Mouse (Mus musculus) yolk sac, embryonic 10.5 days (tissue): Measurements from ENCODE around the gene Arpc2.

Experiments
- DNase-seq: peaks from one replicate; pipeline ENCODE4 v3.0.0-alpha.2; 2017; ENCODE audit warnings: low spot score

Gene Arpc2

DNA sequence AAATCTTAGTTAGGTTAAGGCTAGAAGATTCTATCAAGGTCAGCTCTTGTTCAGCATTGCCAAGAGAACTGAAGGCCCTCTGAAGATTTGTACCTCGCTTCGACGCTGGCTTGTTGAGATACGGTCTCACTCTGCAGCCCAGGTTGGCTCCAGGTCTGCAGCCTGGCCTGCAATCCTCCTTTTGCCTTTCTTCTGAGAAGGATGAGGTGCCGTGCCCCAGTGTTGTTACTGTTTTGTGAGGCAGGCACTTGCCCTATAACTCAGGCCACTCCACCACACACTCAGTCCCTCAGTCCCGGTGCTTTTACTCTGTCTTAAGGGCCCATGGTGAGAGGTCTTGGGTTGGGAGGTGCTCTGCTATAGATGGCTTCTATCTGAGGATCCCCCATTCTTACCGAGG, 66.3 kb downstream of the Arpc2 start:
- no peak for DNase-seq

DNA sequence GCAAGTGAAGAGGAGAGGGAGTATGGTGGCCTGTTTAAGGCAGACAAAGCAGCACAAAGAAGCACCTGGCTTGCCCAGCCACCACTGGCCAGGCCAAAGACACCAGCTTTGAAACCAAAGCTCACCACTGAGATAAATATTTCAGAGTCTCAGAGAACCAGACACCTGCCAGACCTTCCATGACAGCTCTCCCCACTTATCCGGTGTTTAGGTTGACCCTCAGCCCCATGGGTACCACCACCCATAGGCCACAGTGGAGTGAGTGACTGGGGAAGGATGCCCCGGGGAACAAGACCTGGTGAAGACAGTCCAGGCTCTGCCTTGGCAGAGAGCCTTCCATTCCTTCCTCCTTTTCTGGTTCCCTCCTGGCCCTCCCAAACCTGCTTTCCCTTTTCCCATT, 67.0 kb downstream of the Arpc2 start:
- DNase-seq: no peak

DNA sequence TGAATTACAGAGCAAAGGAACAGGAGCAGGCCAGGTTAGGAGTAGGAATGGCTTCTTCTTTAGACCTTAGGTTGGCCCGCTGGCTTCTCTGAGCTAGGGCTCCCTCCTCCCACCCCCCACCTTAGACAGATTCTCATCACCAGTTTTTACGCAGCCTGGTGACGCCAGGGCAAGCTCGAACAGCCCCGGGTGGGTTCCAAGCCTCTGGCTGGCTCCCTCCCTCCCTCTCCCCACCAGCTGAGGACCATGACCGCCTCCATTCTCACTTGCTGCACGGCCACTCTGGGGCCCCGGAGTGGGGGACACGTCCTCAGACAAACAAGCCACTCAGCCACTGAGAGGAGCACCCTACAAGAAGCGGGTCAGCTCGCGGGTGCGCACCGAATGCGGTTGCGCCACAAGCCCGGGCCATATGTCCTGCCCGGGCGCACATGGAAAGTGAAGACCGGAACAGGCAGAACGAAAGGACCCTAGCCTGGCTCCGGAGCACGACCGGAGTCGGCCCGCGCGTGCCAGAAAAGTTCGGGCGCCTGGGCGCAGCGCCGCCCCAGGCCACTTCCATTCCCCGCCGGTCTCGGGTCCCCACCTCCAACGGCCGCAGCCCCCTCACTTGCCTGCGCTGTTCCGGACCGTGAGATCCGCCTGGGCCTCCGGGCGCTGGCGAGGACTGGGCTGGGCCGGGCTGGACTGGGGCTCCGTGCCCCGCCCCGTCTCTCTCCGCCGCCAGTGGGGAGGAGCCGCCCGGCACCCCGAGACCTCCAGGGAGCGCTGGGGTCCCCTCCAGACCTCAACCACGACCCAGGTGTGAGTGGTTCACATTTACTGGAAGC, 67.8 kb downstream of the Arpc2 start:
- DNase-seq: peak; percentile 85

DNA sequence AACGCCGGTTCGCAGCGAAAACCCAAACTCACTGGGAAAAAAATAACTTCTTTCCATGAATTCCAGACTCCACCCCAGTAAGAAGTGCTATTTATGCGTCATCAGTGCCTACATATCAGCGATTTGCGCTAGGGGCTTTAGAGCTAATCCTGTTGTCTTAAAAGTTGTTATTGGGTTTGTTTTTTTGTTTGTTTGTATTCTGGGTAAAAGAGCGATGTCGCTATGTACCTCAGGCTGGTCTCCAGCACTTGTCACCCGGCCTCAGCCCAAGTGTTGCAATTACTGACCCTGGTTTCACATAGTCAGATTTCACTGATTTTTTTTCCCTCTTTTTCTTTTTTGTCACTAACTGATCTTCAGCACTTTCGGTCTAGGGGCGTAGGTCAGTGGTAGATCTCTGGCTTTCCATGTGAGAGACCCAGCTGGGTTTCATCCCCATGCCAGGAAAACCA, 68.5 kb downstream of the Arpc2 start:
- DNase-seq: no peak

DNA sequence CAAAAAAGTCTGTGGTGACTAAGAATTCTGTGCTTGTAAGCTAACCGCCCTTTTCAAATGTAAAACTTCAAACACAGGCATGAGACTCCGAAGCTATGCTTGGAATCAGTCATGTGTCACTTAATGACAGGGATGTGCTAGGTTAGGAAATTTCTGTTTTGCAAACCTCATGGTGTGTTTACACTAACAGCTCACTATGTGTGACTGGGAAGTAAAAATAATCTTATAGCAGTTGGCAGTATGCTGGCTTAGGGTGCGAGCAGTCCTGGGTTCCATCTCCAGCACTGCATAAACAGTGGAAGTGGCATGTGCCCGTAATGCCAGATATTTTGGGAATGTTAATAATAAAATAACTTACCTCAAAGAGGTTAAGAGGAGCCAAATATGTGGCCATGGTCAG, 69.1 kb downstream of the Arpc2 start:
- DNase-seq: no peak

DNA sequence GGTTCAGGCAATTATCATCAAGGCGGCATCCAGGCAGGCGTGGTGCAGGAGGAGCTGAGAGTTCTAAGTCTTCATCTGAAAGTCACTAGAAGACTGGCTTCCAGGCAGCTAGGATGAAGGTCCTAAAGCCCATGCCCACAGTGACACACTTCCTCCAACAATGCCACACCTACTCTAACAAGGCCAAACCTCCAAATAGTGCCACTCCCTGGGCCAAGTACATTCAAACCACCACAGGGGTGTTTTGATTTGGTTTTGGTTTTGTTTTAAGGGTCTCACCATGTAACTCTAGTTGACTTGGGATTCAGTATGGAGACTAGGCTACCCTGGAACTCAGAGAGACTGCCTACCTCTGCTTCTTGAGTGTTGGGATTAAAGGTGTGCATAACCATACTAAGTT, 69.6 kb downstream of the Arpc2 start, which contains the start of gene Tmbim1:
Gene Tmbim1 (minus strand): TSS at position 101 of the 400 bp plus-strand sequence.
- no peak for DNase-seq

DNA sequence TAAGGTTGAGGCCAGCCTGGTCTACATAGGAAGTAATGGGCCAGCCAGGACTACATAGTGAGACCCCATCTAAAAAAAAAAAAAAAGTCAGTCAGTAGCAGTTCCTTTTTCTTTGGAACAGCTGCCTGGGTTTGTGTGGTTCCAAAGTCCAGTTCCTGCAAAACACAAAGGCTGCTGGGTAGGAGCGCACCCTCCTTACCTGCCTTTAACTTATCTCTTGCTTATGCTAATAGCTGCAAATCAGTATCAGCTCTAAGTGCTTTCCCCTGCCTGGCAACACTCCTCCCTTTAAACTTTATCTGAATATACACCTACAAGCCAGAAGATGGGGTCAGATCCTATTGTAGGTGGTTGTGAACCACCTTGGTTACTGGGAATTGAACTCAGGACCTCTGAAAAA, 71.3 kb downstream of the Arpc2 start:
- peak; percentile 78 for DNase-seq

DNA sequence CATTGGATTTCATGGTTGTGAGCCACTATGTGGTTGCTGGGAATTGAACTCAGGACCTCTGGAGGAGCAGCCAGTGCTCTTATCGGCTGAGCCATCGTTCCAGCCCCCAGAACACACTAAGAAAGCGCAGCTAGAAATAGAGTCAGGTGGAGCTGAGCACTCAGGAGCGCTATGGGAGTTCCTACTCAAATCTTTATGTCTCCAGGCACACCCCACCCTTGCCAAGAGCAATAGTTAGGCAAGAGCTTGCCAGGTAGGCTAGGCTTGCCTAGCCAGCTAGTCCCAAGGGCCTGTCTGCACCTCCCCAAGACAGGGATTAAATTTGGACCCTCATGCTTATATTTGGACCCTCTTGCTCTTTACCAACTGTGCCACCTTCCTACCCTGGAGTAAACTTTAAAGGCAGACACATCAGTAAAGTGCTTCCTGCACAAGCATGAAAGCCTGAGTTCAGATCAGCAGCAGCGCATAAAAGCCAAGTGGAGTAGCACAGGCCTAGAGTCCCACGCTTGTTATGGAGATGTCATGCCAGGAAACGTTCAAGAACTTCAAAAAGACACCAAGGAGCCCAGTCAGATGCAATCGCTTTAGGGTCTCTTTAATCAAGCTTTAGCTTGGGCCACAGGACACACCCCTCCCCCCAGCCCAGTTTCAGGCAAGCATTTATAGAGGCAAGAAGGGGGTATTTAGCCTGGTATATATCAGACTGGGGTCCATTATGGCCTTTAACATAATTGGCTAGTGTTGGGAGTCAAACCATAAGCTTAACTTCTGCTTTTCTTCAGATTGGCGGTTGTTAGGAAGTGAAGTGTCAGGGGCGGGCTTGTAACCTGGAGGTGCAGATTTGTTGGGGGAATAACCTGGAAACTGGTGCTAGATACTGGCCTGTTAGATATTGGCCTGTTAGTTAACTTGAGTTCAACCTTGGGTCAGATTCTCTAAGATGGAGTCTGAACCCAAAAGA, 72.4 kb downstream of the Arpc2 start:
- no peak for DNase-seq

DNA sequence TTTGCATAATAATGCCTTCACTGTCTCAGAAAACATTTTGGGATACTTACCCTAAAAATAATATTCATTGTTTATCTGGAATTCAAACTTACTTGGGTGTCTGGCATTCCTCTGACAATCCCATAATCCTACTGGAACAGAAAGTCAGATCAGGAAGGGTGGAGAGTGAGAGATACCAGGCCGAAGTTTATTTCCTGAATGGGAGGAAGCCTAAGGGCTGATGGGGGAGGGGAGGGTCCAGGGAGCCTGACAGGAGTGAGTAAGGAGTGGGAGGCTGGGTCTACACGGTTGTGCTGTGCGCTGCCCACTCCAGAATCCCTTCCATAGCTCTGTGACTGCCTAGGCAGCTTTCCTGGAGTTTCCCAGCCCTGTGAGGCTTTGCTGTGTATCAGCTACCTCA, 73.9 kb downstream of the Arpc2 start:
- peak; percentile 66 for DNase-seq

DNA sequence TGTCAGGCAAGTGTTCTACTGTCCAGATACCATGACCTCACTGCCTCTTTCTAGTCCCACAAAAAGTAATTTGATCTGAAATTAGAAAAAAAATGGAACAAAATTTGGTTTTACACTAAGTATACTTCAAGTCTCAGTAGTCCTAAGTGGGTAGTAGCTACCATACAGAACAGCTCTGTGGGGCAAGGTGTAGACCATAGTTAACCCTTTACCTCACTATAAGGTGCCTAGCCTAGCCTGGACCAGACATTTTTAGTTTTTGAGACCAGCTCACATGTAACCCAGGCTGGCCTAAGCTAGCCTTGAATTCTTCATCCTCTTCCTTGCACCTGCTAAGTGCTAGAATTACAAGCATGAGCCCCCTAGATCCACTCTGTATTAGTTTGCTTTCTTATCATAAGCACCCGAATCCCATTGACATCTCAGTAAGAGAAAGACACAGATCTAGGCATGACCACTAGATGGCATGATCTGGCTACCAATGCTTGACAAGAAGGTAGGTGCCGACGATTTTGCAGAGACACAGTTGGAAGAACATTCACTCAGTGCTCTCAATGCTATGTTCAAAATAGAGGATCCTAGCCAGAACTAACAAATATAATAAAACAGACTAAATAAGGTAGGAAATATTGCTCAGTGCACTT, 77.3 kb downstream of the Arpc2 start:
- peak; percentile 76 for DNase-seq

DNA sequence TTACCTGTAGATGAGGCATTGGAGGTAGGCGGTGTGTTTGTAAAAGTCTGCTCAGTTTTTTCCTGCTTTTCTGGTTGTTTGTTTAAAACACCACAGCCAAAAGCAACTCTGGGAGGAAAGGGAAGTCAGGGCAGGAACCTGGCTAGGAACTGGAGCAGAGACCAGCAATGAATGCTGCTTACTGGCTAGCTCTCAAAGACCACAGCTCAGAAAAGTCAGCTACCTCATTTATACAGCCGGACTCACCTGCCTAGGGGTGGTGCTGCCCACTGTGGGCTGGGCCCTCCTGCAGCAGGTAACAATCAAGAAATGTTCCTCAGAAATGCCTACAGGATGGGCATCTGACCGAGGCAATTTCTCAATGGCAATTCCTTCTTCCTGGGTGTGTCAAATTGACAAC, 78.9 kb downstream of the Arpc2 start:
- DNase-seq: no peak

DNA sequence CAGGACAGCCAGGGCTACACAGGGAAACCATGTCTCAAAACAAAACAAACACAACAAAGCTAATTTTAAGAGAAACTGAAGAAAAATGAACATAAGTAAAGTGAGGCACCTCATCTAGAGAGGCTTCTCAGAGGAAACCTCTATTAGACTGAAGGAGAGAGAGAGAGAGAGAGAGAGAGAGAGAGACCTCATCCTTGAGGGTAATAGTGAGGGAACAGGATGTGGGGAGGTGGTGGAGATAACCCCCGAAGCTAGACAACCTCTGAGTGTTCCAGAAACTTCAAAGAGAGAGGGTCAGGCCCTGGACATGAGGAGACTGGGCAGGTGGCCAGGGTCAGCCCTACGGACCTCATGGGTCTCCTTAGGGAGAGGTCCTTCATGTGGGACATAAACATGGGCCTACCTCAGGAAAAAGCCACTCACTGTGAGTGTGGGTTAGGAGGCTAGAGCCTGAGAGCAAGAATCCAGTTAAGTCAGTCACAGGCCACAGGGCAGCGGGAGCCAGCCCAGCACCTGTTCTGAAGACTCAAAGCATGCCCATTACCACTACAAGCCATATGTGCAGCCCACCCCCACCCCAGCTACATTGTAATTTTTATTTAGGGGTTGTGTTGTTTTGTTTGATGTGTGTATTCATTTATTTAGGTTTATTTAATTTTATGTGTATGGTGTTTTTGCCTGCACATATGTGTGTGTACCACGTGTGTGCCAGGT, 80.4 kb downstream of the Arpc2 start:
- DNase-seq: no peak
